Mouse (Mus musculus): ENCODE measurements around the gene Rabgef1. TPM values are rescaled to one million over a fixed set of nuclear protein-coding genes. Genes with fewer than 3 reads are reported as not detected.
A peak's percentile ranks its signal among the peaks of the same experiment; 100 is the strongest.

Gene Rabgef1
- polyA plus RNA-seq, 2 experiments, result 13.7 to 19.7 TPM

GRCm38 (mm10) chr5:130205441-130206023, 33.9 kb downstream of the Rabgef1 start:
- Histone ChIP-seq H3K9me3 (ENCODE audit: control insufficient read depth, low read length) (no peaks in the 10 kb centered on the region), H3K27me3 (ENCODE audit: control insufficient read depth, insufficient read depth, low read length) (no peaks in the 10 kb centered on the region), H3K4me1 (replicated peaks; ENCODE audit: control insufficient read depth in 2 of 2, insufficient read depth in 2 of 2, low read length in 1 of 2) (peaks cover 0 to 7% of the 10 kb centered on the region in 2 experiments; a peak in 2 of 4 replicates), H3K4me3 (ENCODE audit: insufficient read depth in 1 of 2, low read depth in 2 of 2, low read length in 2 of 2) (no peak overlapping the region), H3K36me3 (replicated peaks; ENCODE audit: control insufficient read depth, insufficient read depth, low read depth) (peaks cover 56% of the 10 kb centered on the region), H3K27ac (no peak overlapping the region), H3K4me2 (ENCODE audit: low read depth) (no peak overlapping the region), H3K9ac (replicated peaks) (no peak overlapping the region)
- TF ChIP-seq EP300 (IDR thresholded peaks at IDR 0.05; ENCODE audit: low read depth), result no peak
- no peak for TF ChIP-seq CTCF (IDR thresholded peaks at IDR 0.05; ENCODE audit: low read depth)
- 76% methylated on average over 3 of the region's 3 CpGs for WGBS (ENCODE audit: insufficient replicate concordance)
- ATAC-seq (ENCODE audit: insufficient read depth) (peak; percentile 38; the same call in 1 of the 2 replicates), DNase-seq (ENCODE audit: low read depth in 3 of 3, low spot score in 3 of 3) (no peak)

GRCm38 (mm10) chr5:130207299-130207698, 35.7 kb downstream of the Rabgef1 start:
- no peaks in the 10 kb centered on the region for H3K27me3 ChIP-seq (ENCODE audit: control insufficient read depth, insufficient read depth, low read length)
- TF ChIP-seq CTCF (IDR thresholded peaks at IDR 0.05; ENCODE audit: low read depth), result no peak
- no peak for TF ChIP-seq EP300 (IDR thresholded peaks at IDR 0.05; ENCODE audit: low read depth)
- no peaks in the 10 kb centered on the region for H3K9me3 ChIP-seq (ENCODE audit: control insufficient read depth, low read length)
- H3K36me3 ChIP-seq (replicated peaks; ENCODE audit: control insufficient read depth, insufficient read depth, low read depth), result peaks cover 58% of the 10 kb centered on the region
- no peak overlapping the region for H3K4me2 ChIP-seq (ENCODE audit: low read depth)
- DNase-seq (ENCODE audit: low read depth in 3 of 3, low spot score in 3 of 3), result no peak
- no peak overlapping the region for H3K27ac ChIP-seq
- ATAC-seq (ENCODE audit: insufficient read depth), result no peak
- WGBS (ENCODE audit: insufficient replicate concordance), result 93% methylated on average over 4 of the region's 4 CpGs
- H3K4me1 ChIP-seq (replicated peaks; ENCODE audit: control insufficient read depth in 2 of 2, insufficient read depth in 2 of 2, low read length in 1 of 2), result peaks cover 0 to 7% of the 10 kb centered on the region in 2 experiments; a peak in 2 of 4 replicates
- no peak overlapping the region for H3K9ac ChIP-seq (replicated peaks)
- H3K4me3 ChIP-seq (ENCODE audit: insufficient read depth in 1 of 2, low read depth in 2 of 2, low read length in 2 of 2), result no peak overlapping the region

GRCm38 (mm10) chr5:130212956-130213355, 41.4 kb downstream of the Rabgef1 start:
- 85% methylated on average over 11 of the region's 11 CpGs for WGBS (ENCODE audit: insufficient replicate concordance)
- peaks cover 46% of the 10 kb centered on the region for H3K36me3 ChIP-seq (replicated peaks; ENCODE audit: control insufficient read depth, insufficient read depth, low read depth)
- H3K4me2 ChIP-seq (ENCODE audit: low read depth), result no peak overlapping the region
- no peaks in the 10 kb centered on the region for H3K27me3 ChIP-seq (ENCODE audit: control insufficient read depth, insufficient read depth, low read length)
- no peaks in the 10 kb centered on the region for H3K4me1 ChIP-seq (replicated peaks; ENCODE audit: control insufficient read depth in 2 of 2, insufficient read depth in 2 of 2, low read length in 1 of 2)
- ATAC-seq (ENCODE audit: insufficient read depth) (no peak), DNase-seq (ENCODE audit: low read depth in 3 of 3, low spot score in 3 of 3) (no peak)
- TF ChIP-seq CTCF (IDR thresholded peaks at IDR 0.05; ENCODE audit: low read depth) (no peak), EP300 (IDR thresholded peaks at IDR 0.05; ENCODE audit: low read depth) (no peak)
- H3K9ac ChIP-seq (replicated peaks), result no peak overlapping the region
- no peak overlapping the region for H3K27ac ChIP-seq
- H3K9me3 ChIP-seq (ENCODE audit: control insufficient read depth, low read length), result no peaks in the 10 kb centered on the region
- no peak overlapping the region for H3K4me3 ChIP-seq (ENCODE audit: insufficient read depth in 1 of 2, low read depth in 2 of 2, low read length in 2 of 2)

GRCm38 (mm10) chr5:130216781-130217180, 45.2 kb downstream of the Rabgef1 start, which contains the start of gene Tmem248:
Gene Tmem248 (plus strand): TSS chr5:130217081.
- H3K9me3 ChIP-seq (ENCODE audit: control insufficient read depth, low read length), result no peaks in the 10 kb centered on the region
- H3K4me3 ChIP-seq (ENCODE audit: insufficient read depth in 1 of 2, low read depth in 2 of 2, low read length in 2 of 2), result no peak within 1 kb of the TSS
- no peak within 1 kb of the TSS for H3K9ac ChIP-seq (replicated peaks)
- no peak within 1 kb of the TSS for H3K4me2 ChIP-seq (ENCODE audit: low read depth)
- DNase-seq (ENCODE audit: low read depth in 3 of 3, low spot score in 3 of 3), result no peak
- 72% methylated on average over 7 of the region's 7 CpGs for WGBS (ENCODE audit: insufficient replicate concordance)
- no peaks in the 10 kb centered on the region for H3K27me3 ChIP-seq (ENCODE audit: control insufficient read depth, insufficient read depth, low read length)
- peaks cover 13% of the 10 kb centered on the region for H3K36me3 ChIP-seq (replicated peaks; ENCODE audit: control insufficient read depth, insufficient read depth, low read depth)
- no peak within 1 kb of the TSS for H3K27ac ChIP-seq
- TF ChIP-seq EP300 (IDR thresholded peaks at IDR 0.05; ENCODE audit: low read depth) (no peak), CTCF (IDR thresholded peaks at IDR 0.05; ENCODE audit: low read depth) (no peak)
- ATAC-seq (ENCODE audit: insufficient read depth), result no peak
- H3K4me1 ChIP-seq (replicated peaks; ENCODE audit: control insufficient read depth in 2 of 2, insufficient read depth in 2 of 2, low read length in 1 of 2), result peaks cover 7 to 9% of the 10 kb centered on the region in 2 experiments

GRCm38 (mm10) chr5:130217406-130217805, 45.8 kb downstream of the Rabgef1 start:
- 80% methylated on average over 4 of the region's 4 CpGs for WGBS (ENCODE audit: insufficient replicate concordance)
- no peak overlapping the region for H3K27ac ChIP-seq
- peaks cover 8% of the 10 kb centered on the region; the same call in 1 of the 2 replicates for H3K36me3 ChIP-seq (replicated peaks; ENCODE audit: control insufficient read depth, insufficient read depth, low read depth)
- no peak for ATAC-seq (ENCODE audit: insufficient read depth)
- no peak for DNase-seq (ENCODE audit: low read depth in 3 of 3, low spot score in 3 of 3)
- no peak overlapping the region for H3K4me2 ChIP-seq (ENCODE audit: low read depth)
- H3K9me3 ChIP-seq (ENCODE audit: control insufficient read depth, low read length), result no peaks in the 10 kb centered on the region
- H3K9ac ChIP-seq (replicated peaks), result no peak overlapping the region
- H3K4me1 ChIP-seq (replicated peaks; ENCODE audit: control insufficient read depth in 2 of 2, insufficient read depth in 2 of 2, low read length in 1 of 2), result peaks cover 8 to 9% of the 10 kb centered on the region in 2 experiments
- H3K27me3 ChIP-seq (ENCODE audit: control insufficient read depth, insufficient read depth, low read length), result no peaks in the 10 kb centered on the region
- H3K4me3 ChIP-seq (ENCODE audit: insufficient read depth in 1 of 2, low read depth in 2 of 2, low read length in 2 of 2), result no peak overlapping the region
- no peak for TF ChIP-seq CTCF (IDR thresholded peaks at IDR 0.05; ENCODE audit: low read depth)
- no peak for TF ChIP-seq EP300 (IDR thresholded peaks at IDR 0.05; ENCODE audit: low read depth)
